Comparison of ENCODE assay signal across 8 mouse cellular contexts in genomic region chr1:65046401-65047109, GRCm38 (mm10). TPM values are rescaled to one million over a fixed set of nuclear protein-coding genes. Genes with fewer than 3 reads are reported as not detected.
DNase-seq lines count a peak whose midpoint lies in the region; ATAC-seq and TF ChIP-seq lines count a peak whose summit lies in the region.

No protein-coding gene starts in this region.

- no peak overlapping the region for H3K4me3 ChIP-seq in embryonic facial prominence, embryonic 11.5 days (ENCODE audit: low read depth, low read length)
- H3K4me3 ChIP-seq in embryonic facial prominence, embryonic 10.5 days = no peak overlapping the region
- no peak overlapping the region for H3K4me3 ChIP-seq in midbrain, embryonic 11.5 days (ENCODE audit: low read depth, low read length)
- no peak overlapping the region for H3K4me3 ChIP-seq in midbrain, embryonic 15.5 days
- no peak overlapping the region for H3K4me3 ChIP-seq in hindbrain, postnatal 0 days (ENCODE audit: low read length)

- peak; percentile 66 for DNase-seq in embryonic facial prominence, embryonic 11.5 days (ENCODE audit: low spot score)
- DNase-seq in embryonic facial prominence, embryonic 10.5 days (ENCODE audit: low spot score) = no peak
- DNase-seq in midbrain, embryonic 11.5 days (ENCODE audit: low spot score, missing footprints) = peak; percentile 84
- peak; percentile 45 for DNase-seq in brain, adult 2 months (ENCODE audit: low read depth, low spot score)
- DNase-seq in hindbrain, postnatal 0 days (ENCODE audit: low spot score) = peak; percentile 69
- no peak for DNase-seq in spleen, postnatal 36 days (ENCODE audit: low spot score in 2 of 2)

- no peaks in the 10 kb centered on the region for H3K36me3 ChIP-seq in embryonic facial prominence, embryonic 11.5 days (replicated peaks; ENCODE audit: control insufficient read depth, insufficient read depth, low read depth, low read length)
- H3K36me3 ChIP-seq in embryonic facial prominence, embryonic 10.5 days (replicated peaks) = no peaks in the 10 kb centered on the region
- H3K36me3 ChIP-seq in midbrain, embryonic 11.5 days (ENCODE audit: control insufficient read depth, insufficient read depth, low read length) = no peaks in the 10 kb centered on the region
- no peaks in the 10 kb centered on the region for H3K36me3 ChIP-seq in midbrain, embryonic 15.5 days (replicated peaks)
- no peaks in the 10 kb centered on the region for H3K36me3 ChIP-seq in hindbrain, postnatal 0 days (ENCODE audit: insufficient read depth, low read length)

- no peaks in the 10 kb centered on the region for H3K9me3 ChIP-seq in embryonic facial prominence, embryonic 11.5 days (replicated peaks; ENCODE audit: control insufficient read depth, low read length)
- no peaks in the 10 kb centered on the region for H3K9me3 ChIP-seq in embryonic facial prominence, embryonic 10.5 days
- H3K9me3 ChIP-seq in midbrain, embryonic 11.5 days (ENCODE audit: control insufficient read depth, low read length) = no peaks in the 10 kb centered on the region
- H3K9me3 ChIP-seq in midbrain, embryonic 15.5 days = no peaks in the 10 kb centered on the region
- H3K9me3 ChIP-seq in hindbrain, postnatal 0 days (ENCODE audit: low read length) = no peaks in the 10 kb centered on the region

- H3K27me3 ChIP-seq in embryonic facial prominence, embryonic 11.5 days (ENCODE audit: control insufficient read depth, insufficient read depth, low read length) = no peaks in the 10 kb centered on the region; the same call in 1 of the 2 replicates
- no peaks in the 10 kb centered on the region; the same call in 1 of the 2 replicates for H3K27me3 ChIP-seq in embryonic facial prominence, embryonic 10.5 days (replicated peaks; ENCODE audit: low read depth, poor library complexity, severe bottlenecking)
- H3K27me3 ChIP-seq in midbrain, embryonic 11.5 days (ENCODE audit: control insufficient read depth, insufficient read depth, low read length) = no peaks in the 10 kb centered on the region
- no peaks in the 10 kb centered on the region for H3K27me3 ChIP-seq in midbrain, embryonic 15.5 days (replicated peaks)
- no peaks in the 10 kb centered on the region for H3K27me3 ChIP-seq in hindbrain, postnatal 0 days (ENCODE audit: insufficient read depth, low read length)

- H3K4me1 ChIP-seq in embryonic facial prominence, embryonic 11.5 days (ENCODE audit: control insufficient read depth, insufficient read depth, low read length) = no peaks in the 10 kb centered on the region
- peaks cover 7% of the 10 kb centered on the region for H3K4me1 ChIP-seq in embryonic facial prominence, embryonic 10.5 days
- H3K4me1 ChIP-seq in midbrain, embryonic 11.5 days (ENCODE audit: control insufficient read depth, insufficient read depth, low read length) = no peaks in the 10 kb centered on the region
- no peaks in the 10 kb centered on the region for H3K4me1 ChIP-seq in midbrain, embryonic 15.5 days
- H3K4me1 ChIP-seq in hindbrain, postnatal 0 days (ENCODE audit: insufficient read depth, low read length) = no peaks in the 10 kb centered on the region

- H3K4me2 ChIP-seq in embryonic facial prominence, embryonic 11.5 days (ENCODE audit: low read depth, low read length) = no peak overlapping the region
- H3K4me2 ChIP-seq in midbrain, embryonic 11.5 days = no peak overlapping the region
- no peak overlapping the region for H3K4me2 ChIP-seq in midbrain, embryonic 15.5 days
- H3K4me2 ChIP-seq in hindbrain, postnatal 0 days (ENCODE audit: low read depth, low read length) = peak overlapping the region; percentile 21; the same call in 1 of the 2 replicates

- 38% methylated on average over 8 of the region's 8 CpGs for WGBS in embryonic facial prominence, embryonic 11.5 days
- WGBS in embryonic facial prominence, embryonic 10.5 days = 39% methylated on average over 8 of the region's 8 CpGs
- 39% methylated on average over 8 of the region's 8 CpGs for WGBS in midbrain, embryonic 11.5 days
- WGBS in midbrain, embryonic 15.5 days = 40% methylated on average over 8 of the region's 8 CpGs
- WGBS in hindbrain, postnatal 0 days = 39% methylated on average over 8 of the region's 8 CpGs

- ATAC-seq in embryonic facial prominence, embryonic 11.5 days (replicated peaks; ENCODE audit: insufficient number of reproducible peaks, low FRiP score, low TSS enrichment, low read depth) = no peak
- ATAC-seq in midbrain, embryonic 11.5 days (ENCODE audit: low FRiP score) = no peak
- ATAC-seq in midbrain, embryonic 15.5 days (replicated peaks) = no peak
- ATAC-seq in hindbrain, postnatal 0 days = no peak
- peak; percentile 67 for ATAC-seq in megakaryocyte, adult 5-6 weeks (ENCODE audit: poor library complexity, severe bottlenecking)

- H3K9ac ChIP-seq in embryonic facial prominence, embryonic 11.5 days (replicated peaks; ENCODE audit: low read length) = no peak overlapping the region
- H3K9ac ChIP-seq in midbrain, embryonic 11.5 days (ENCODE audit: low read length) = no peak overlapping the region
- H3K9ac ChIP-seq in midbrain, embryonic 15.5 days = no peak overlapping the region
- no peak overlapping the region for H3K9ac ChIP-seq in hindbrain, postnatal 0 days (replicated peaks; ENCODE audit: low read length)

- peak; percentile 72 for TF ChIP-seq CTCF in hindbrain, postnatal 0 days (IDR thresholded peaks at IDR 0.05; ENCODE audit: low read depth)

- H3K27ac ChIP-seq in embryonic facial prominence, embryonic 11.5 days (replicated peaks; ENCODE audit: low read depth, low read length) = no peak overlapping the region
- no peak overlapping the region for H3K27ac ChIP-seq in embryonic facial prominence, embryonic 10.5 days (replicated peaks)
- no peak overlapping the region for H3K27ac ChIP-seq in midbrain, embryonic 11.5 days (ENCODE audit: low read depth, low read length)
- H3K27ac ChIP-seq in midbrain, embryonic 15.5 days = no peak overlapping the region
- H3K27ac ChIP-seq in hindbrain, postnatal 0 days = no peak overlapping the region

RNA-seq across cellular contexts. Expression of gene Cryge, which starts 4.4 kb away (rescaled TPM):
- polyA plus RNA-seq in embryonic facial prominence, embryonic 11.5 days (2014; fragmentation: Nextera tagmentation; extraction: Ambion mirVana) = 0.72 and 6.9 TPM in 2 replicates
- polyA plus RNA-seq in embryonic facial prominence, embryonic 10.5 days (2016; fragmentation: Nextera tagmentation; extraction: Ambion mirVana) = 0.50 and 0.93 TPM in 2 replicates
- polyA plus RNA-seq in midbrain, embryonic 11.5 days (2014; fragmentation: Nextera tagmentation; extraction: Ambion mirVana) = 0.65 and 0.74 TPM in 2 replicates
- polyA plus RNA-seq in midbrain, embryonic 15.5 days (2015; fragmentation: Nextera tagmentation; extraction: Ambion mirVana) = not detected in 2 replicates
- total RNA-seq in hindbrain, postnatal 0 days (2014; rRNA removed) = 1.7 TPM in 1 of 2 replicates, not detected in the other
- not detected in 2 replicates for polyA plus RNA-seq in hindbrain, postnatal 0 days (2015; fragmentation: Nextera tagmentation; extraction: Ambion mirVana)
- not detected in 2 replicates for total RNA-seq in megakaryocyte, adult 5-6 weeks (2015)
- not detected in 2 replicates for total RNA-seq in megakaryocyte, adult 5-6 weeks (2017)

RNA-seq across cellular contexts. Expression of gene Akr1cl, which starts 14.0 kb away (rescaled TPM):
- polyA plus RNA-seq in embryonic facial prominence, embryonic 11.5 days (2014; fragmentation: Nextera tagmentation; extraction: Ambion mirVana) = 0.18 and 1.0 TPM in 2 replicates
- 0.40 and 0.65 TPM in 2 replicates for polyA plus RNA-seq in embryonic facial prominence, embryonic 10.5 days (2016; fragmentation: Nextera tagmentation; extraction: Ambion mirVana)
- polyA plus RNA-seq in midbrain, embryonic 11.5 days (2014; fragmentation: Nextera tagmentation; extraction: Ambion mirVana) = 0.11 and 0.17 TPM in 2 replicates
- polyA plus RNA-seq in midbrain, embryonic 15.5 days (2015; fragmentation: Nextera tagmentation; extraction: Ambion mirVana) = not detected in 2 replicates
- total RNA-seq in hindbrain, postnatal 0 days (2014; rRNA removed) = not detected in 2 replicates
- polyA plus RNA-seq in hindbrain, postnatal 0 days (2015; fragmentation: Nextera tagmentation; extraction: Ambion mirVana) = 0.10 and 0.13 TPM in 2 replicates
- total RNA-seq in megakaryocyte, adult 5-6 weeks (2015) = not detected in 2 replicates
- total RNA-seq in megakaryocyte, adult 5-6 weeks (2017) = not detected in 2 replicates

RNA-seq across cellular contexts. Expression of gene Crygd, which starts 16.7 kb away (rescaled TPM):
- not detected in 2 replicates for polyA plus RNA-seq in embryonic facial prominence, embryonic 11.5 days (2014; fragmentation: Nextera tagmentation; extraction: Ambion mirVana)
- not detected in 2 replicates for polyA plus RNA-seq in embryonic facial prominence, embryonic 10.5 days (2016; fragmentation: Nextera tagmentation; extraction: Ambion mirVana)
- polyA plus RNA-seq in midbrain, embryonic 11.5 days (2014; fragmentation: Nextera tagmentation; extraction: Ambion mirVana) = not detected in 2 replicates
- not detected in 2 replicates for polyA plus RNA-seq in midbrain, embryonic 15.5 days (2015; fragmentation: Nextera tagmentation; extraction: Ambion mirVana)
- not detected in 2 replicates for total RNA-seq in hindbrain, postnatal 0 days (2014; rRNA removed)
- not detected in 2 replicates for polyA plus RNA-seq in hindbrain, postnatal 0 days (2015; fragmentation: Nextera tagmentation; extraction: Ambion mirVana)
- total RNA-seq in megakaryocyte, adult 5-6 weeks (2015) = not detected in 2 replicates
- not detected in 2 replicates for total RNA-seq in megakaryocyte, adult 5-6 weeks (2017)

RNA-seq across cellular contexts. Expression of gene Crygc, which starts 26.9 kb away (rescaled TPM):
- 1.00 and 9.9 TPM in 2 replicates for polyA plus RNA-seq in embryonic facial prominence, embryonic 11.5 days (2014; fragmentation: Nextera tagmentation; extraction: Ambion mirVana)
- not detected in 2 replicates for polyA plus RNA-seq in embryonic facial prominence, embryonic 10.5 days (2016; fragmentation: Nextera tagmentation; extraction: Ambion mirVana)
- 0.39 TPM in 1 of 2 replicates, not detected in the other for polyA plus RNA-seq in midbrain, embryonic 11.5 days (2014; fragmentation: Nextera tagmentation; extraction: Ambion mirVana)
- not detected in 2 replicates for polyA plus RNA-seq in midbrain, embryonic 15.5 days (2015; fragmentation: Nextera tagmentation; extraction: Ambion mirVana)
- not detected in 2 replicates for total RNA-seq in hindbrain, postnatal 0 days (2014; rRNA removed)
- not detected in 2 replicates for polyA plus RNA-seq in hindbrain, postnatal 0 days (2015; fragmentation: Nextera tagmentation; extraction: Ambion mirVana)
- not detected in 2 replicates for total RNA-seq in megakaryocyte, adult 5-6 weeks (2015)
- total RNA-seq in megakaryocyte, adult 5-6 weeks (2017) = not detected in 2 replicates

RNA-seq across cellular contexts. Expression of gene Crygb, which starts 35.5 kb away (rescaled TPM):
- polyA plus RNA-seq in embryonic facial prominence, embryonic 11.5 days (2014; fragmentation: Nextera tagmentation; extraction: Ambion mirVana) = 0.68 TPM in 1 of 2 replicates, not detected in the other
- not detected in 2 replicates for polyA plus RNA-seq in embryonic facial prominence, embryonic 10.5 days (2016; fragmentation: Nextera tagmentation; extraction: Ambion mirVana)
- polyA plus RNA-seq in midbrain, embryonic 11.5 days (2014; fragmentation: Nextera tagmentation; extraction: Ambion mirVana) = not detected in 2 replicates
- polyA plus RNA-seq in midbrain, embryonic 15.5 days (2015; fragmentation: Nextera tagmentation; extraction: Ambion mirVana) = not detected in 2 replicates
- not detected in 2 replicates for total RNA-seq in hindbrain, postnatal 0 days (2014; rRNA removed)
- polyA plus RNA-seq in hindbrain, postnatal 0 days (2015; fragmentation: Nextera tagmentation; extraction: Ambion mirVana) = 0.40 TPM in 1 of 2 replicates, not detected in the other
- total RNA-seq in megakaryocyte, adult 5-6 weeks (2015) = not detected in 2 replicates
- not detected in 2 replicates for total RNA-seq in megakaryocyte, adult 5-6 weeks (2017)

Comparison
In these comparisons a context has a peak if more than half of its experiments do, and no peak if none do; other contexts are left out.
1. DNase-seq: peak in embryonic facial prominence, embryonic 11.5 days (single experiment), midbrain, embryonic 11.5 days (single experiment), brain, adult 2 months (single experiment) and hindbrain, postnatal 0 days (single experiment); none in embryonic facial prominence, embryonic 10.5 days (single experiment) and spleen, postnatal 36 days (0 of 2).